Mouse (Mus musculus): Measurements from ENCODE around the gene Zfp248. TPM values are rescaled to one million over a fixed set of nuclear protein-coding genes. Genes with fewer than 3 reads are reported as not detected.

The Zfp248 gene
- polyA plus RNA-seq, 1 experiment from 2014 or later: 4.1 TPM

- H3K36me3 ChIP-seq (ENCODE audit: insufficient read depth, low read length): 0 out of 2 replicates have a peak, but pooled peaks cover 21% of the 10 kb centered on the region
- no peak overlapping the region for H3K4me3 ChIP-seq (replicated peaks; ENCODE audit: low read depth, low read length)
- 84% methylated on average over 15 of the region's 15 CpGs for WGBS
- H3K27me3 ChIP-seq (ENCODE audit: insufficient read depth, low read length): no peaks in the 10 kb centered on the region
- no peak overlapping the region for H3K27ac ChIP-seq
- H3K9me3 ChIP-seq (replicated peaks; ENCODE audit: low read length): no peaks in the 10 kb centered on the region
- no peaks in the 10 kb centered on the region for H3K4me1 ChIP-seq (replicated peaks; ENCODE audit: insufficient read depth, low read length)
- DNase-seq (ENCODE audit: low spot score) (no peak), ATAC-seq (replicated peaks; ENCODE audit: low FRiP score, low read depth) (no peak)
- H3K4me2 ChIP-seq (ENCODE audit: low read length): no peak overlapping the region
- TF ChIP-seq CTCF (IDR thresholded peaks at IDR 0.05; ENCODE audit: low read depth): no peak
- no peak overlapping the region for H3K9ac ChIP-seq (ENCODE audit: low read depth, low read length)
These were observed 6.9 kb upstream of the Zfp248 start for GRCm38 (mm10) chr6:118462069-118462705.

- Histone ChIP-seq H3K4me1 (replicated peaks; ENCODE audit: insufficient read depth, low read length) (no peaks in the 10 kb centered on the region; the same call in 1 of the 2 replicates), H3K4me3 (replicated peaks; ENCODE audit: low read depth, low read length) (no peak overlapping the region), H3K9ac (ENCODE audit: low read depth, low read length) (no peak overlapping the region), H3K9me3 (replicated peaks; ENCODE audit: low read length) (no peaks in the 10 kb centered on the region), H3K4me2 (ENCODE audit: low read length) (no peak overlapping the region), H3K36me3 (ENCODE audit: insufficient read depth, low read length) (0 out of 2 replicates have a peak, but pooled peaks cover 5% of the 10 kb centered on the region), H3K27ac (no peak overlapping the region), H3K27me3 (ENCODE audit: insufficient read depth, low read length) (no peaks in the 10 kb centered on the region)
- DNase-seq (ENCODE audit: low spot score) (no peak), ATAC-seq (replicated peaks; ENCODE audit: low FRiP score, low read depth) (no peak)
- no peak for TF ChIP-seq CTCF (IDR thresholded peaks at IDR 0.05; ENCODE audit: low read depth)
- WGBS: 88% methylated on average over 1 of the region's 1 CpGs
These were observed 2.4 kb upstream of the Zfp248 start for GRCm38 (mm10) chr6:118457726-118458125.

- ATAC-seq (replicated peaks; ENCODE audit: low FRiP score, low read depth): no peak
These were observed 876 bp downstream of the Zfp248 start for GRCm38 (mm10) chr6:118454452-118454851.

GRCm38 (mm10) chr6:118431502-118431901 lies 23.8 kb downstream of the Zfp248 start:
- Histone ChIP-seq H3K27me3 (ENCODE audit: insufficient read depth, low read length) (no peaks in the 10 kb centered on the region), H3K4me3 (replicated peaks; ENCODE audit: low read depth, low read length) (no peak overlapping the region), H3K9ac (ENCODE audit: low read depth, low read length) (no peak overlapping the region), H3K4me2 (ENCODE audit: low read length) (no peak overlapping the region), H3K27ac (no peak overlapping the region), H3K9me3 (replicated peaks; ENCODE audit: low read length) (no peaks in the 10 kb centered on the region), H3K36me3 (ENCODE audit: insufficient read depth, low read length) (peaks cover 22% of the 10 kb centered on the region), H3K4me1 (replicated peaks; ENCODE audit: insufficient read depth, low read length) (no peaks in the 10 kb centered on the region)
- ATAC-seq (replicated peaks; ENCODE audit: low FRiP score, low read depth): no peak
- TF ChIP-seq CTCF (IDR thresholded peaks at IDR 0.05; ENCODE audit: low read depth): no peak
- 92% methylated on average over 4 of the region's 4 CpGs for WGBS
- DNase-seq (ENCODE audit: low spot score): no peak

More at GRCm38 (mm10) chr6:118454452-118454851, 876 bp downstream of the Zfp248 start:
- DNase-seq (ENCODE audit: low spot score): peak; percentile 27
- H3K4me1 ChIP-seq (replicated peaks; ENCODE audit: insufficient read depth, low read length): no peaks in the 10 kb centered on the region; the same call in 1 of the 2 replicates
- 32% methylated on average over 8 of the region's 8 CpGs for WGBS
- no peaks in the 10 kb centered on the region for H3K27me3 ChIP-seq (ENCODE audit: insufficient read depth, low read length)
- peak overlapping the region; percentile 76 for H3K9ac ChIP-seq (ENCODE audit: low read depth, low read length)
- H3K27ac ChIP-seq: no peak overlapping the region
- TF ChIP-seq CTCF (IDR thresholded peaks at IDR 0.05; ENCODE audit: low read depth): no peak
- no peaks in the 10 kb centered on the region for H3K9me3 ChIP-seq (replicated peaks; ENCODE audit: low read length)
- peak overlapping the region; percentile 81 for H3K4me3 ChIP-seq (replicated peaks; ENCODE audit: low read depth, low read length)
- no peaks in the 10 kb centered on the region for H3K36me3 ChIP-seq (ENCODE audit: insufficient read depth, low read length)
- peak overlapping the region; percentile 85 for H3K4me2 ChIP-seq (ENCODE audit: low read length)

- no peak for TF ChIP-seq CTCF (IDR thresholded peaks at IDR 0.05; ENCODE audit: low read depth)
- no peak for DNase-seq (ENCODE audit: low spot score)
- Histone ChIP-seq H3K9me3 (replicated peaks; ENCODE audit: low read length) (no peaks in the 10 kb centered on the region), H3K27me3 (ENCODE audit: insufficient read depth, low read length) (no peaks in the 10 kb centered on the region), H3K9ac (ENCODE audit: low read depth, low read length) (no peak overlapping the region), H3K4me3 (replicated peaks; ENCODE audit: low read depth, low read length) (no peak overlapping the region), H3K36me3 (ENCODE audit: insufficient read depth, low read length) (peaks cover 19% of the 10 kb centered on the region), H3K4me2 (ENCODE audit: low read length) (no peak overlapping the region), H3K4me1 (replicated peaks; ENCODE audit: insufficient read depth, low read length) (no peaks in the 10 kb centered on the region), H3K27ac (no peak overlapping the region)
- 88% methylated on average over 1 of the region's 1 CpGs for WGBS
- no peak for ATAC-seq (replicated peaks; ENCODE audit: low FRiP score, low read depth)
These were observed 28.7 kb downstream of the Zfp248 start for GRCm38 (mm10) chr6:118426666-118427065.

GRCm38 (mm10) chr6:118419050-118419920 lies 36.0 kb downstream of the Zfp248 start, which contains the start of gene Bms1:
TSS of gene Bms1 (minus strand) at chr6:118419474.
- H3K4me3 ChIP-seq (replicated peaks; ENCODE audit: low read depth, low read length): peak within 1 kb of the TSS; percentile 95
- H3K9ac ChIP-seq (ENCODE audit: low read depth, low read length): peak within 1 kb of the TSS; percentile 91
- H3K9me3 ChIP-seq (replicated peaks; ENCODE audit: low read length): no peaks in the 10 kb centered on the region
- TF ChIP-seq CTCF (IDR thresholded peaks at IDR 0.05; ENCODE audit: low read depth): peak; percentile 93
- H3K4me2 ChIP-seq (ENCODE audit: low read length): peak within 1 kb of the TSS; percentile 66
- H3K27me3 ChIP-seq (ENCODE audit: insufficient read depth, low read length): no peaks in the 10 kb centered on the region
- WGBS: under 1% methylated on average over 67 of the region's 67 CpGs
- DNase-seq (ENCODE audit: low spot score) (peak; percentile 98), ATAC-seq (replicated peaks; ENCODE audit: low FRiP score, low read depth) (peak; percentile 97)
- peak within 1 kb of the TSS; percentile 80 for H3K27ac ChIP-seq
- H3K36me3 ChIP-seq (ENCODE audit: insufficient read depth, low read length): peaks cover 19% of the 10 kb centered on the region
- H3K4me1 ChIP-seq (replicated peaks; ENCODE audit: insufficient read depth, low read length): 0 out of 2 replicates have a peak, but pooled peaks cover 8% of the 10 kb centered on the region
